Mouse (Mus musculus) right cerebral cortex, adult 2 months (tissue): ENCODE measurements around the gene Hvcn1.

Source experiments
- DNase-seq, 2 experiments: peaks; one replicate each; pipeline ENCODE4 v3.0.0; 2021 to 2022; ENCODE audit warnings: low spot score in 2 of 2

Hvcn1 gene

GRCm38 (mm10) chr5:122267136-122267535 lies 60.5 kb downstream of the Hvcn1 start:
- no peak for DNase-seq

- peak; percentile 84 to 86 for DNase-seq
Observed at GRCm38 (mm10) chr5:122267899-122268298, 61.3 kb downstream of the Hvcn1 start.

DNA sequence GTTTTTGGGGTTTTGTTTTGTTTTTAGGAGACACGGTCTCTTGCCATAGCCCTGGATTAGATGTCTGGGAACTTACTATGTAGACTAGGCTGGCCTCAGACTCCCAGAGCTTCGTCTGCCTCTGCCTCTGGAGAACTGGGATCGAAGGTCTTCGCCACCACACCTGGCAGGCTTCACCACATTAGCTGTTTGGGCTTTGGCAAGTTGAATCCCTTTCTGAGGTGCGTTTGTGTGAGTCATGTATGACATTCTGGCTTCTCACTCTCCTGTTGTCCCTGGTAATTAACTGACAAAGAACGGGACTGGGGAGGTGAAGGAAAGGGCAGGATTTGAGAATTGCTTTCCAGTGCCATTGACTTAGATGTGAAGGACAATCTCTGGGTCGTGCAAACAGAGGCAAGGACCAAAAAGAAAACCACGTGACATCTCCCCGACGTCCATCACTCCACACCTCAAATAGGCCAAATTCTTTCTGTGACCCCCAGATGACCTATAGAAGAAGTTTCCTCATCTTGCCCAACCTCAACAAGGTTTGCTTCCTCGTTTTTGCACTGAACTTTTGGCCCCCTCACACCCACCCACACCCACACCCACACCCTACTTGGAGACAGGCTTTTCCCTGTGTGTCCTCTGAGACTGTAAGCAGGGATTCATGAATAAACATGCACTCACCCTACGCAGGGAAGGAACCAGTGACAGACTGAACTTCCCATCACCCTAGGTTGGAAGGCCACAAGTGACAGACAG lies 62.4 kb downstream of the Hvcn1 start:
- no peak for DNase-seq

DNA sequence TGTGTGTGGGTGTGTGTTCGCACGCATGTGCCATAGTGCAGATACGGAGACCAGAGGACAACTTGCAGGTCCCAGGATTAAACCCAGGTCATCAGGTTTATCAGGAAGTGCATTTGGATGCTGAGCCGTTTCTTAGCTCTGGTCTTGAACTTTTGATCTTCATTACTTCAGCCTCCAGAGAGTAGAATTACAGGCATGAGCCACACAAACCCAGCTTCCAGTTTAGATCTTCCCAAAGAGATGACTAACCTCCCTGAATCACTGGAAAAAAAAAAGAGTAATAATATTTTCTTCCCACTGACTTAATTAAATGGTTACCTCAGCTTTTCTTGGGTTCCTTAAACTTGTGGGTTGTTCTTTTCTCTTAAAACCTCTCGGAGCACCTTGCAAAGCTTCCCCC lies 66.2 kb downstream of the Hvcn1 start:
- DNase-seq = no peak

GRCm38 (mm10) chr5:122274785-122275184 lies 68.2 kb downstream of the Hvcn1 start:
- DNase-seq = no peak

- no peak for DNase-seq
Observed at GRCm38 (mm10) chr5:122278946-122279345, 72.3 kb downstream of the Hvcn1 start.

DNA sequence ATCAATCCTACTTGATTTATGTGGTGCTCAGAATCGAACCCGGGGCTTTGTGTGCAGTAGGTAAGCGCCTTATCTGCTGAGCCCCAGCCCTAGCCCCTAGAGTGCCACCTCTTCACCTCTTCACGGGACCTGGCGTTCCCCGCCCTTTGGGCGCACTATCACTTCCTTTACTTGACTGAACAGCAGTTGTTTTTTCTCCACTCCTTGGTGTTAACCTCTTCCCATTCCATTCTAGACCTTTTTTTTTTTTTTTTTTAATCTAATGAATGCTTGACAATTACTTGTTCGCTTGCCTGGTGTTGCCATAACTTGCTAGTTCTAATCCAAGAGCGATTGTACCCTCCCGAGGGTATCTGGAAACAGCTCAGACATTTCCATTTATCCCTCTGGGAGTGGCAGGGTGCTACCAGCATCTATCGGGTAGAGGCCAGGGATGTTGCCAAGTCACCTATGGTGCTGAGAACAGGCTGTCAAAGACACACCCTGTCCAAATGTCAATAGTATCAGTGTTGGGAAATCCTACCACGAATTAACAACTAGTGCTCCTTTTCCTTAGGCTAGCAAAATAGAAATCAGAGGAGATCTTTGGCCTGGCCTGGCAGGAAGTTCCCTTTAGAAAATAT lies 73.3 kb downstream of the Hvcn1 start:
- no peak for DNase-seq

DNA sequence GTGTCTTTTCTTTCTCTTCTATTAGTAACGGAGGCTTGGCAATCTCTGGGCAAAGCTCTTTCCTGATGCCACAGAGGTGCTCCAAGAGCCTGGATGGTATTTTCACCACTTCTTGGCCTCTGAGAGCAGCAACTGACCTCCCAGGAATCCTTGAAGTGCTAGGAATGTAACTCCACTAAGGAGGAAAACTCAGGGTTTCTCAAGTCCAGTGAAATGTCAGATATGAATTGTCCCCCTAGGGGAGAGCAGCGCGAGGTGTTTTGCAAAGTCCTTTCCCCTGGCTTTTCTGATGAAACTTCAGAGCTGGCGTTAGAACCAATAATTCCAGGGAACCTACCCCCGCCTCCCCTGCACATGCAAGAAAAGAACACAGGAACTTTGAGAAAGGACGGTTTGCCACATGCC lies 73.8 kb downstream of the Hvcn1 start:
- DNase-seq = no peak

DNA sequence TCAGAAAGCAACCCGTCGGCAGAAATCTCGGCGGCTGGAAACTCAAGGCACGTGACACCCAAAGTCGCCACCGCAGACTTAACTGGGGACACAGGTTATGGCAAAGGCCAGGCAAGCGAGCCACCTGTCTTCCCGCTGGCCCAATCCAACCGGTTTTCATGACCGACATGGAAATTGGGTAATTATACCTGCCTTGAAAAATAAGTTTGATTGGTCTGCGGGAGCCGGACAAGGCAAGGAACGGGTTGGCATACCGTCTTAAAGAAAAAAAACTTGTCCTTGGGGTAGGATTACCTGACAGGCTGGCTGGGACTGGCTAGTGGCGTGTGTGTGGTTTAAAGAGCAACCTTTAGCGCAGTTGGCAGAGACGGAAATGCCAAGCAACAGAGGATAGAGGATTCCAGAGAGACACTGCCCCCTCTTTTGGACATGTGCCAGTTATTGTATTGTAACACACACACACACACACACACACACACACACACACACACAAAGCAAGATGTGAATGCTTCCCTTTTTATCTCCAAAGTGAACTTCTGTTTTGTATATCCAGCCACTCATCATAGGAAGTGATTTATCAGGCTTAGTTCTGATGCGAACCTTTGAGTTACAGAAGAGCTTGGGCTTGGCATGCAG lies 74.3 kb downstream of the Hvcn1 start:
- peak in 1 of 2 experiments; percentile 26 for DNase-seq

DNA sequence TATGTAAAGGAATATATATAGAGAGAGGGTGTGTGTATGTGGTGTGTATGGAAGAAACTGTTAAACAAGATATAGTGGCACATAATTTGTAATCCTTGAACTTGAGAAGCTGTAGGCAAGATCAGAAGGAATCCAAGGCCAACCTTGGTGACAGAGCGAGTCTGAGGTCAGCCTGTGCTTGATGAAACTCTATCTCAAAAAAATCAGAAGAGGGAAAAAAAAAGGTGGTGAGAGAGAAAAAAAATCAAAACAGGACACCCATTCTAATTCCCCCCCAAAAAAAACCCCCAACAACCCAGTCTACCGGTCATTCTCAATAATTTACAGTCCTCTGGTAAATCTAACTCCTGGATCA lies 77.2 kb downstream of the Hvcn1 start:
- DNase-seq = no peak

GRCm38 (mm10) chr5:122284183-122285028 lies 77.8 kb downstream of the Hvcn1 start, which contains the start of gene Pptc7:
Pptc7 (plus strand) TSS chr5:122284365.
- peak; percentile 88 to 92 for DNase-seq

- peak in 1 of 2 experiments; percentile 50 for DNase-seq
Observed at GRCm38 (mm10) chr5:122285029-122285766, 78.6 kb downstream of the Hvcn1 start.

DNA sequence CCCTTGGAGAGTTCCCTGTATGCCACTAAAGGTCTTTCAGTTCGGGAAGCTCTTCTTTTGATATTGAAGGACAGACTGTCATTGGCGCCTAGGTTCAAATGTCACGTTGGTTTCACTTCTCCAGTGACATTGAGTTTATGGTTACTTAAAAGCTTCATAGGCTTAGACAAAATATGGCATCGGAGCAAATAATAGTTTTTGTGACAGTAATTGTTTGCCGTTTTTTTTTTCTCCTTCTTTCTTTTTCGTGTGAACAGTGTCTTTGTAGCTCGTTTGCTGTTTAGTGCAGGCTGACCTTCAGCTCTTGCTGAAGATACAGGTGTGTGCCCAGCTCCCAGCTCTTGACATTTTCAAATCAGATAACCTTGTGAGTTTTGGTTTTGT lies 79.2 kb downstream of the Hvcn1 start:
- DNase-seq = no peak

DNA sequence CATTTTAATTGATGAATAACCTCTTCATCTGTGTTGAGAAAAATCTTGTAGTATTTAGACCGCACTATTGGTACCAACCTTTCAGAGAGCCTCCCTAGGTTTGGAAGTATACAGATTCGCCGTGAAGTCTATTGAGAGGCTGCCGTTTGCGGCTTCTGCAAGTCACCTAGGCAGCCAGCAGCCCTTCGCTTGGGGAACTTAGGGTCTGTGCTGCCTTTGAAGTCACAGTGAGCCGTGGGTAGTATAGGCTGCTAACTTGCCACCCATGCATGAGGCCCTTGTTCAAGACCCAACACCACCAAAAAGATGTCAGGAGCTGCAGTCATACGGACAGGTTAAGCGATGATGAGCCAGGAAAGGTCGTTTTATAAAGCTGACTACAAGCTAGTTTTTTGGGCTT lies 79.6 kb downstream of the Hvcn1 start:
- no peak for DNase-seq

GRCm38 (mm10) chr5:122287026-122287425 lies 80.4 kb downstream of the Hvcn1 start:
- no peak for DNase-seq

- no peak for DNase-seq
Observed at GRCm38 (mm10) chr5:122288147-122288811, 81.7 kb downstream of the Hvcn1 start.

- no peak for DNase-seq
Observed at GRCm38 (mm10) chr5:122291149-122291548, 84.5 kb downstream of the Hvcn1 start.
